Mouse (Mus musculus): ENCODE results near the gene Nckap5. TPM values are rescaled to one million over a fixed set of nuclear protein-coding genes. Genes with fewer than 3 reads are reported as not detected.
A peak's percentile ranks its signal among the peaks of the same experiment; 100 is the strongest.

Nckap5 gene
- total and polyA plus RNA-seq, 2 experiments, result 0.37 to 0.70 TPM

DNA sequence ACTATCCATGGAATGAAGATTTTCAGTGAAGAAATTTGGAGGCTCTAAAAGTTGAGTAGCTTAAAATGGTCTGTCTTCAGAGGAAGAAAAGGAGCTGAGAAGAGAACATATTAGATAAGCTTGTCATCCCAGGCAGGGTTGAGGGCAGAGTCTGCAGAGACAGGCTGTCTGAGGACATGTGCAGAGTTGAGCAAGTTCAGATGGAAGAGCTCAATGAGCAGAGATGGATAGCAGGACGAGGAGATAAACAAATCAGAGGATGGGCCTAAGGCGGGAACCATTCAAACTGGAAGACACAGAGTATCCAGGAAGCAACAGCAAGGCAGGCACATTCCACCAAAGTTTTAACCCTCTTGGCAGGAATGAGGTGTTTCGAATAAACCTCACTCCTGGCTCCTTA, 235.8 kb downstream of the Nckap5 start:
- Histone ChIP-seq H3K36me3 (ENCODE audit: control insufficient read depth, insufficient read depth, low read length) (no peaks in the 10 kb centered on the region), H3K27me3 (ENCODE audit: control insufficient read depth, insufficient read depth, low read length) (peaks cover 3% of the 10 kb centered on the region; the same call in 1 of the 2 replicates), H3K27ac (replicated peaks; ENCODE audit: insufficient read depth, low read depth, low read length) (no peak overlapping the region), H3K4me1 (ENCODE audit: control insufficient read depth, insufficient read depth, low read length) (peaks cover 6% of the 10 kb centered on the region), H3K79me2 (ENCODE audit: control insufficient read depth, insufficient read depth, low read length) (no peaks in the 10 kb centered on the region), H3K9ac (ENCODE audit: low read depth, low read length) (no peak overlapping the region), H3K4me3 (ENCODE audit: insufficient read depth, low read depth, low read length) (no peak overlapping the region)
- DNase-seq (ENCODE audit: extremely low read depth, low read depth, low spot score), result peak; percentile 32
- TF ChIP-seq CTCF (IDR thresholded peaks at IDR 0.05; ENCODE audit: low read depth, low read length) (no peak), POLR2A (IDR thresholded peaks at IDR 0.05; ENCODE audit: extremely low read depth, insufficient read depth, low read length) (no peak)
- 65% methylated on average over 3 of the region's 3 CpGs for WGBS

DNA sequence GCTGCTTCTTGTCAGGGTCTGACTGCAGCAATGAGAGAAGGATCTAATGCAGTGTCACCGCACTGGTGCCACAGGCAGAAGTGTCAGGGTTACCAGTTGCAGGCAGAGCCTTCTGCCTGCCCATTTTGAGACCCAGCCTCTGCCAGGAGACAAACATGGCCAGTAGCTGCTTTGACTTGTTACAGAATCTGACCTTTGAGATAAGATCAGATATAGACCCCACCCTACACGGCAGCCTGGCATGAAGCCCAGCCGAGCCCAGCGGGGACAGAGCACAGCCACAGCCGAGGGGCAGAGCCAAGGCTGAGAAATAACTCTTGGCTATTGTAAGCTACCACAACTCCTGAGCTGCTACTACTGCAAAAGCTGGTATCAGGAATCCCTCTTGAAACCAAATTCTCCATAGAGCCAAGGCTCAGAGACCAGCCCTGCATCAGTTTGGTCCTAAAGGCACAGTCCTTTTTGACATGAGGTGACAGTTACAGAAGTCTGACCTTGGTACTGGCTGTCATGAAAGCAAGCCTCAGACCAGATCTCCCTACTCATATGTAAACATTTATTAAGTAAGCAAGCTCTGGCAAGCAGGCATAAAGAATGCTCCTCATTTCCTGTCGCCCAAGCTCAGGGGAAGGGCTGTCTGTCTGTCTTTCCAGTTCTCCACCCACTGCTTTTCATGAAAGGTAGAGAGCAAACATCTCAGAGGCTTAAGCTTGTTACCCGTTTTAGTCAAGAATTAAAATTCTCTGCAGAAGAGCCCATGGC, 237.4 kb downstream of the Nckap5 start:
- Histone ChIP-seq H3K27ac (replicated peaks; ENCODE audit: insufficient read depth, low read depth, low read length) (no peak overlapping the region), H3K27me3 (ENCODE audit: control insufficient read depth, insufficient read depth, low read length) (no peaks in the 10 kb centered on the region), H3K36me3 (ENCODE audit: control insufficient read depth, insufficient read depth, low read length) (no peaks in the 10 kb centered on the region), H3K4me3 (ENCODE audit: insufficient read depth, low read depth, low read length) (no peak overlapping the region), H3K79me2 (ENCODE audit: control insufficient read depth, insufficient read depth, low read length) (no peaks in the 10 kb centered on the region), H3K9ac (ENCODE audit: low read depth, low read length) (no peak overlapping the region), H3K4me1 (ENCODE audit: control insufficient read depth, insufficient read depth, low read length) (peaks cover 6% of the 10 kb centered on the region)
- peak; percentile 73 for DNase-seq (ENCODE audit: extremely low read depth, low read depth, low spot score)
- TF ChIP-seq POLR2A (IDR thresholded peaks at IDR 0.05; ENCODE audit: extremely low read depth, insufficient read depth, low read length) (no peak), CTCF (IDR thresholded peaks at IDR 0.05; ENCODE audit: low read depth, low read length) (no peak)
- WGBS, result 15% methylated on average over 7 of the region's 7 CpGs

DNA sequence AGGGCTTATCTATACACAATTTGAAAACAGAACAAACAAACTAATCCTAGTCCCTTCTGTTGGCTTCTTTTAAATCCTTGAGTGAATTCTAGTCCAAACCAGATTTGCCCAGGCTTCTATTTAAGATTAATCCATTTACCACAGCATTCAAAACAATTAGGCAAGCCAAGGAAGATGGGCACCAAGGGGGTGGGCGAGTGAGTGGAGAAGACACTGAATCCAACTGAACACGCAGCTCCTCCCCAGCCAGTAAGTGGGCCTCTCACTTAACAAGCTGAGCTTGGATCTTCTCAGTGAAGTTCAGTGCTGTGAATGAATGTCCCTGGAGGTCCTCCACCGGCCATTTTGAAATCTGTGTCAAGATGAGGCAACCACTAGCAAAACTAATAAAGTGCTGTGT, 239.7 kb downstream of the Nckap5 start:
- H3K27ac ChIP-seq (replicated peaks; ENCODE audit: insufficient read depth, low read depth, low read length), result no peak overlapping the region
- 84% methylated on average over 3 of the region's 3 CpGs for WGBS
- H3K79me2 ChIP-seq (ENCODE audit: control insufficient read depth, insufficient read depth, low read length), result no peaks in the 10 kb centered on the region
- H3K9ac ChIP-seq (ENCODE audit: low read depth, low read length), result no peak overlapping the region
- no peak for TF ChIP-seq POLR2A (IDR thresholded peaks at IDR 0.05; ENCODE audit: extremely low read depth, insufficient read depth, low read length)
- TF ChIP-seq CTCF (IDR thresholded peaks at IDR 0.05; ENCODE audit: low read depth, low read length), result no peak
- no peaks in the 10 kb centered on the region for H3K36me3 ChIP-seq (ENCODE audit: control insufficient read depth, insufficient read depth, low read length)
- H3K4me1 ChIP-seq (ENCODE audit: control insufficient read depth, insufficient read depth, low read length), result peaks cover 6% of the 10 kb centered on the region
- H3K27me3 ChIP-seq (ENCODE audit: control insufficient read depth, insufficient read depth, low read length), result no peaks in the 10 kb centered on the region
- no peak for DNase-seq (ENCODE audit: extremely low read depth, low read depth, low spot score)
- H3K4me3 ChIP-seq (ENCODE audit: insufficient read depth, low read depth, low read length), result no peak overlapping the region

DNA sequence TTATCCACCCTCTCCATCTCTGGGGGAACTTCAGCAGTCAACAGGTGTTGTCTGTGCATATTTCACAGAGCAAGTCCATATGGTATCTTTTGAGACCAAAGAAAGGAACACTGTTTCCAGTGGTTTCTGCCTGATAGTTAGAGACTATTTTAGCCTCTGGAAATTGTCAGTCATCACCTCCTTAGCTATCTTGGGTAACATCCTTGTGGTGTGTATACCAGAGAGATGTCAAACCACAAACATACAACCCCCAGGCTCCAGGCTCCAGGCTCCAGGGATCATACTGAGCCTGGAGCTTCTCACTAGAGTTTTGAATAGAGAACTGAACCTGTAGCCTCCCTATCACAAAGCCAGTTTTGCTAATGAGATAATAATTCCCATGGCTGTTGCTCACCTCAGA, 252.4 kb downstream of the Nckap5 start:
- no peak overlapping the region for H3K4me3 ChIP-seq (ENCODE audit: insufficient read depth, low read depth, low read length)
- no peak overlapping the region for H3K27ac ChIP-seq (replicated peaks; ENCODE audit: insufficient read depth, low read depth, low read length)
- no peaks in the 10 kb centered on the region for H3K4me1 ChIP-seq (ENCODE audit: control insufficient read depth, insufficient read depth, low read length)
- no peaks in the 10 kb centered on the region for H3K36me3 ChIP-seq (ENCODE audit: control insufficient read depth, insufficient read depth, low read length)
- no peaks in the 10 kb centered on the region for H3K27me3 ChIP-seq (ENCODE audit: control insufficient read depth, insufficient read depth, low read length)
- H3K79me2 ChIP-seq (ENCODE audit: control insufficient read depth, insufficient read depth, low read length), result no peaks in the 10 kb centered on the region
- no peak for DNase-seq (ENCODE audit: extremely low read depth, low read depth, low spot score)
- TF ChIP-seq CTCF (IDR thresholded peaks at IDR 0.05; ENCODE audit: low read depth, low read length) (no peak), POLR2A (IDR thresholded peaks at IDR 0.05; ENCODE audit: extremely low read depth, insufficient read depth, low read length) (no peak)
- no peak overlapping the region for H3K9ac ChIP-seq (ENCODE audit: low read depth, low read length)

DNA sequence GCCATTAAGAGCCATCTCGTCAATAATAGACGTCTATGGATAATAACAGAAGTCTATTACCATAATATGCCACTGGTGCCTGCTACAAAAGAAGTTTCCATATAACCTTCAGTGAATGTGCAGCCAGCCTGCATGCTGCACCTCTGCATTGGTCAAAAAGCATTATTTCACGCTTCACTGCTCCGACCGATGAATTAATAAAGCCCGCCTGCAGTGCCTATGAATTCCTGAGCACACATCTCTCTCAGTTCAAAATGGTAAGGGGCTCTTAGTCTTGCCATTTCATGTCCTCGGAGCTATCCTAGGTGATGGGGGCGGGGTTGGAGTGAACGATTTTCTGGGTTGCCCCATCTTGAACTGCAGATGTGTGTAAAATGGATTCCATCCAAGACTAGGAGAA, 256.3 kb downstream of the Nckap5 start:
- Histone ChIP-seq H3K9ac (ENCODE audit: low read depth, low read length) (no peak overlapping the region), H3K27me3 (ENCODE audit: control insufficient read depth, insufficient read depth, low read length) (no peaks in the 10 kb centered on the region), H3K4me1 (ENCODE audit: control insufficient read depth, insufficient read depth, low read length) (no peaks in the 10 kb centered on the region), H3K79me2 (ENCODE audit: control insufficient read depth, insufficient read depth, low read length) (no peaks in the 10 kb centered on the region), H3K36me3 (ENCODE audit: control insufficient read depth, insufficient read depth, low read length) (no peaks in the 10 kb centered on the region), H3K27ac (replicated peaks; ENCODE audit: insufficient read depth, low read depth, low read length) (no peak overlapping the region), H3K4me3 (ENCODE audit: insufficient read depth, low read depth, low read length) (no peak overlapping the region)
- TF ChIP-seq CTCF (IDR thresholded peaks at IDR 0.05; ENCODE audit: low read depth, low read length) (no peak), POLR2A (IDR thresholded peaks at IDR 0.05; ENCODE audit: extremely low read depth, insufficient read depth, low read length) (no peak)
- no peak for DNase-seq (ENCODE audit: extremely low read depth, low read depth, low spot score)
- 92% methylated on average over 9 of the region's 9 CpGs for WGBS

- no peaks in the 10 kb centered on the region for H3K79me2 ChIP-seq (ENCODE audit: control insufficient read depth, insufficient read depth, low read length)
- 80% methylated on average over 3 of the region's 3 CpGs for WGBS
- TF ChIP-seq CTCF (IDR thresholded peaks at IDR 0.05; ENCODE audit: low read depth, low read length) (no peak), POLR2A (IDR thresholded peaks at IDR 0.05; ENCODE audit: extremely low read depth, insufficient read depth, low read length) (no peak)
- H3K9ac ChIP-seq (ENCODE audit: low read depth, low read length), result no peak overlapping the region
- no peak overlapping the region for H3K4me3 ChIP-seq (ENCODE audit: insufficient read depth, low read depth, low read length)
- H3K36me3 ChIP-seq (ENCODE audit: control insufficient read depth, insufficient read depth, low read length), result no peaks in the 10 kb centered on the region
- H3K4me1 ChIP-seq (ENCODE audit: control insufficient read depth, insufficient read depth, low read length), result no peaks in the 10 kb centered on the region
- H3K27ac ChIP-seq (replicated peaks; ENCODE audit: insufficient read depth, low read depth, low read length), result no peak overlapping the region
- no peaks in the 10 kb centered on the region for H3K27me3 ChIP-seq (ENCODE audit: control insufficient read depth, insufficient read depth, low read length)
- no peak for DNase-seq (ENCODE audit: extremely low read depth, low read depth, low spot score)
These were observed 256.9 kb downstream of the Nckap5 start for GRCm38 (mm10) chr1:126573714-126574113.

Data from liver, adult 2 months (tissue).